Mouse (Mus musculus) left cerebral cortex, postnatal 4 days (tissue): ENCODE data around the gene Sdf2. TPM values are rescaled to one million over a fixed set of nuclear protein-coding genes. Genes with fewer than 3 reads are reported as not detected.
A peak's percentile ranks its signal among the peaks of the same experiment; 100 is the strongest.
"Not testable (repeated sequence)": the region's sequence is repeated elsewhere in the genome, so short reads cannot be mapped to it uniquely, and the experiment has no call there.

Source experiments
- DNase-seq: peaks from one replicate; pipeline ENCODE4 v3.0.0-alpha.2; 2022
- intact Hi-C: fragments of 180-260 bp; cut with DNase I; formaldehyde crosslinking; loops from one replicate; pipeline ENCODE4 v1.15.1; 2025
- total RNA-seq, 2 experiments: library from RNA; stranded (reverse); gene quantifications; 2 replicates each; pipeline ENCODE4 v1.2.3; 2021

Sdf2 gene
- total RNA-seq, 2 experiments from 2014 or later = 50.2 to 58.7 TPM

DNA sequence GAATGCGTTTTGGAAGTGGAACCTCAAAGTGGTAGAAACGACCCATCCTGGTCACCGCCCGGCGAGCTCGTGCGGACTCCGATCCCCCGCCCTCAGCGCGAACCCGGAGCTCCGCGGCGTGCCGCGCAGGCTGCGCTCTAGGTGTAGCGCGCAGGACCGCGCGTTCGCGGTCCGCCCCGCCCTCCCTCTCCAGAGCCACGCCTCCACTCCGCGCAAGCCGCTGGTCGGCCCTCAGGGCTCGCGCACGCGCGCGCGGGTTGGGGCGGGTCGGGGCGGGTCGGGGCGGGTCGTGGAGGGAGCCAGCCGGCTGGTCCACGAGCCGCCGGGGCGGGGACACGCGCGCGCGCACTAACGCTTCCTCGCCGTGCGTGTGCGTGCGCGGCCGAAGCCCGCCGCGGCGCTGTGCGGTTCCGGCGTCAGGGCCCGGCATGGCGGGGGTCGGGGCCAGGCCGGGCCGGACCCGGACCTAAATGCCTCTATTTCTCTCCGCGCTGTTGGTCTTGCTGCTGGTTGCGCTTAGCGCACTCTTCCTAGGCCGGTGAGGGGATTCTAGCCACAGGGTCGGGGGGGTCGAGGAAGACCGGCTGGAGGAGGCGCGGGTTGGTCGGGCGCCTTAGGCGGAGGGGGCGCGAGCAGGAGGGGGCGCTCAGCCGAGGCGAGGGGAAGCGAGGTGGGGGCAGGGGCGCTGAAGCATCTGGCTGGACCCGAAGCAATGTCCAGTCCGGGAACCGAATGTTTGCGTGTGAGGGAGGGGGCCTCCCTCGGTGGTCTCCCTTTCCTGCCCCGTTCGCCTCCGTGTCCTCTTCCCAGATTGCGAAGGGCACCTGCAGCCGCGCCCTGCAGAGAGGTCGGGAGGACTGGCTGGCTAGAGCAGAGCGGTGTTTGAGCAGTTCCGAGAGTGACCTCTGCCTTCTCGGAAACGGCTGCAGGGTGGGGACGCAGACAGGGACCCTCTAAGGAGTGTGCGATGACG is 16.1 kb downstream of the Sdf2 start, which contains the start of gene 2610507B11Rik:
Gene 2610507B11Rik (plus strand): TSS at position 373 of the 973 bp plus-strand sequence.
- peak; percentile 97 for DNase-seq
- intact Hi-C loops = no loop called here

DNA sequence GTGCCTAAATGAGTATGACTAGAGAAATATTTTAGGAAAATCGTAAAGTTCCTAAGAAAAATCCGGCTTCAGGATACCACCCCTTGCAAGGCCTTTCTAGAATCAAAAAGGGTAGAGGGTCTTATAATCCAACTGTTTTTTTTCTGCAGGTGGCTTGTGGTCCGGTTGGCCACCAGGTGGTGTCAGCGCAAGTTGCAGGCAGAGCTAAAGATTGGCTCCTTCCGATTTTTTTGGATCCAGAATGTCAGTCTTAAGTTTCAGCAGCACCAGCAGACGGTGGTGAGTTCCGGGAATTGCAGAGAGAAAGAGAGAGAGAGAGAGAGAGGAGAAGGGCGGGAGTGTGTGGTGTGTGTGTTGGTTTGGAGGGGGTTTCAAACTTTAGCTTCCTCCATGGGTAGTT is 17.0 kb downstream of the Sdf2 start:
- DNase-seq = peak; percentile 69
- intact Hi-C loops = no loop called here

DNA sequence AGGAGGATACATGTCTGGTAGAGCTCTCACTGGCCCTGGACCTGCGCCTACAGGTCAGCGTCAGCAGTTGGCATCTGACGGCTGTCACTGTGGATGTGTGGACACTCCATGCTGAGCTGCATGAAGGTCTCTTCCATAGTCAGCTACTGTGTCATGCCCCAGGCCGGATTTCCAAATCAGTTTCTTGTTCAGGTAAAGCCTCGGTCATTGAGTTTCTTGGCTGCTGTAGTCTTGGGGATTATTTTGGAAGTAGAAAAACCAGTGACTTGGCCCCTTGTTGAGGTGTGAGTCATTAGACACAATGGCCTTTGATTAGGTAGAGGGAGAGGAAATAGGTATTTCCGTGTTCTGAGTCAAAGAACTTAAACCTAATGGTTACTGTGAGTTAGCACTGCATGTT is 20.0 kb downstream of the Sdf2 start:
- DNase-seq = no peak
- intact Hi-C loops = loop anchor here (5.0 kb wide), 1 partner anchor 43 kb away; no protein-coding TSS in a partner anchor

DNA sequence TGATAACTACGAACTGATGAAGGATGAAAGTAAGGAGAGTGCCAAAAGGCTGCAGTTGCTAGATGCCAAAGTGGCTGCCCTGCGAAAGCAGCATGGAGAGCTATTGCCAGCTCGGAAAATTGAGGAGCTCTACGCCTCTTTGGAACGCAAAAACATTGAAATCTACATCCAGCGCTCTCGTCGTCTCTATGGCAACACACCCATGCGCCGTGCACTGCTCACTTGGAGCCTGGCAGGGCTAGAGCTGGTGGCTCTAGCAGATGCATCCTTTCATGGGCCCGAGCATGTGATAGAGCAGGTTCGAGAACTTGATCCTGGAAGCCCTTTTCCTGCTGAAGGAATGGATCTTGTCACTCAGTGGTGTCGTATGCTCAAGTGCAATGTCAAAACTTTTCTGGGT is 26.4 kb downstream of the Sdf2 start:
- intact Hi-C loops = no loop called here
- no peak for DNase-seq

DNA sequence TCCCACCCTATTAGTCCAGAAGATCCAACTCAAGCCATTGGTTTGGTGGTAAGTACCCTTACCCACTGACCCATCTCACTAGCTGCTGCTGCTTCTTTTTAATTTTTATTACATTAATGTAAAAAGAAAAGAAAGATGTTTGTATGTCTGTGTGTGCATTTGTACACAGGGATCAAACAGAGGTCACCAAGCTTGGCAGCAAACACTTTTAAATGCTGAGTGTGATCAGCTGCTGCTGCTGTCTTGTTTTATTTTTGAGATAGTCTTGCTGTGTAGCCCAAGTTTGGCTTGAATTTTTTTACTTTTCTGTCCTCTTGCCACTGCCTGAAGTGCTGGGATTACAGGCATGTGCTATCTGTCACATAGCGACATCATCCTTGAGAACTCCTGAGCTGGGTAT is 30.1 kb downstream of the Sdf2 start:
- intact Hi-C loops = no loop called here
- DNase-seq = no peak

DNA sequence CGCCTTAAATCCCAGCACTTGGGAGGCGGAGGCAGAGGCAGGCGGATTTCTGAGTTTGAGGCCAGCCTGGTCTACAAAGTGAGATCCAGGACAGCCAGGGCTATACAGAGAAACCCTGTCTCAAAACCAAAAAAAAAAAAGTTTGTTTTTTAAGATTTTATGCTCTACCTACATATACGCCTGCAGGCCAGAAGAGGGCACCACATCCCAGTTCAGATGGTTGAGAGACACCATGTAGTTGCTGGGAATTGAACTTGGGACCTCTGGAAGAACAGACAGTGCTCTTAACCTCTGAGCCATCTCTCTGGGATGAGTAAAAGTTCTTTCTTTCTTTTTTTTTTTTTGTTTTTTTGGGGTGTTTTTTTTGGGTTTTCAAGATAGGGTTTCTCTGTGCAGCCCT is 30.6 kb downstream of the Sdf2 start:
- DNase-seq, intact Hi-C loops: not testable (repeated sequence)

DNA sequence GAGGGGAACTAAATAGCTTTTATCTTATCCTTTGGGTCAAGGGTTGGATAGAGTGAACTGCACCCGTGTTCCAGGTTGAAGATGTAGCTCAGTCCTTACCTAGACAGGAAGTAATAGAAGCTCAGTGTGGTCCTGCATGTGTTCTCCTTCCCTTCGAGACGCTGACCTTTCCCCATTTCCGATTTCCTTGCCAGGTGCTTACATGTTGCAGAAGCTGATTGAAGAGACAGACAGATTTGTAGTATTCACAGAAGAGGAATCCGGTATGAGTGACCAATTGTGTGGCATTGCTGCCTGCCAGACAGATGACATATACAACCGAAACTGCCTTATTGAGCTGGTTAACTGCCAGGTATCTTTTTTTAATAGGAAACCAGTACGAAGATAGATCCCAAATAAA is 33.3 kb downstream of the Sdf2 start:
- intact Hi-C loops = no loop called here
- no peak for DNase-seq

DNA sequence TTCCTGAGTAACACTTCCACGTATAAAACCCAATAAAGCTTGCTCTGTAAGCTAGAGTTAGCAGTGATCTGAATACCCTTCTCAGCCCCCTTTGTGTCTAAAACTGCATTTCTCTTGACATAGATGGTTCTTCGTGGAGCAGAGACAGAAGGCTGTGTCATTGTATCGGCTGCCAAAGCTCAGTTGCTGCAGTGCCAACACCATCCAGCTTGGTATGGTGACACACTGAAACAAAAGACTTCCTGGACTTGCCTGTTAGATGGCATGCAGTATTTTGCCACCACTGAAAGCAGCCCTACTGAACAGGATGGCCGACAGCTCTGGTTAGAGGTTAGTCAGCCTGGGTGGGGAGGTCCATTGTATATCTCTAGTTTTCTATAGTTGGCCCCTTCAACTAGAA is 34.0 kb downstream of the Sdf2 start:
- no peak for DNase-seq
- intact Hi-C loops = no loop called here

DNA sequence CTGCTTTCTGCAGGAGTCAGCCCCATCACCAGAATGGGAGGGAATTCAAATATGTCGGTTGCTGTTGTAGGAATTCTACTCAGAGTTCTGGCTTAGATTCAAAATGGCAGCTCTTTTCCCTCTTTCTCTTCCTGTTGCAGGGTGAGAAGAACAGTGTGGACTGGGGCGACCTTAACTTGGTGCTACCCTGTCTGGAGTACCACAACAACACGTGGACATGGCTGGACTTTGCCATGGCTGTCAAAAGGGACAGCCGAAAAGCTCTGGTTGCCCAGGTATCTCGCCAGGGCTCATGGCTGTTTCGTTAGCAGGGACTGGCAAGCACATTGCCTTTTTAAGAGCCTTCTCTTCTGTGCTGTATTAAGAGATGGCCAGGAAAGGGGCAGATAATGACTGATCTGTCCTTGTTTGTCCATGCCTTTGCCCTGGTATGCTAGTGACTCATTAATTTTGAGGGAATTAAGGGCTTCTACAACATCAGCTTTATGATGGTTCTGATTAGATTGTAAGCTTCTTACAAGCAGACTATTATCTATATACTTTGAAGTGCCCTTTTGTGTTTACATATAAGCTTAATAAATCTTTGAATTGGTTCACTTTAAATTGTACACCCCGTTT is 43.7 kb downstream of the Sdf2 start:
- intact Hi-C loops = no loop called here
- DNase-seq = no peak

DNA sequence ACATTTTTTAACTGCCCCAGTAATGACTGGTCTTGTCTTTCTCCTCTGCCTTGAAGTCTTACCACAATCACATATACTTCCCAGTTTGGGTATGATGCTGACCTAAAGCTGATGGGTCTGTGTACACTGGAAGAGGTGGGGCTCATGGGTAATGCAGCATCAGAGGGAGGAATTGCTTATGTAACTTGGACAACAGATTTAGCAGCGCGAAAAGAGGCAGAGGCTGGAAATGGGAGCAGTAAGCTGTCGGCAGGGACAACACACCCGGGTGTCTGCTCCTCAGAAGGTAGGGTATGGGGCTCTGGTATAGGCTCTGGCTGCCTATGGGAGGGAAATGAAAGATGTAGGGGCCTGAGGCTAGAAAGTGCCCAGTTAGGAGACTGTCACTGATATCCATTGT is 45.1 kb downstream of the Sdf2 start, which contains the start of gene BC030499:
Gene BC030499 (plus strand): TSS at position 188 of the 400 bp plus-strand sequence.
- DNase-seq = no peak

DNA sequence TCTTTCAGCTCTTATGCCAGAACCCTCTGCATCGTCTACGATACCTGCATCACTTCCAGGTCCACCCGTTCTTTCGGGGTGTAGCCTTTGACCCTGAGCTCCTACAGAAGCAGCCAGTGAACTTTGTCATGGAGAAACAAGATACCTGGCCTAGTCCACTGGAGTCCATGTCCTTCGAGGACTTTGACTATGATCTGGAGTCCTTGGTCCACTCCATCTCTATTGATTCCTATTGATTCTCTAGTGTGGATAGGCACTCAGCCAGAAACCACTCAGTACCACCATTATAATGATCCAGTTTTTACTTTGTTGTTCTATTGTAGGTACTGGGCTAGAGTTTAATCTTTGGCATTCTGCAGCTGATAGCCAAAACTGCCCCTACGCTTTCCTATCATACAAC is 49.0 kb downstream of the Sdf2 start:
- no peak for DNase-seq
- intact Hi-C loops = no loop called here

More for the DNA sequence above, 45.1 kb downstream of the Sdf2 start, which contains the start of gene BC030499:
- intact Hi-C loops = no loop called here

DNA sequence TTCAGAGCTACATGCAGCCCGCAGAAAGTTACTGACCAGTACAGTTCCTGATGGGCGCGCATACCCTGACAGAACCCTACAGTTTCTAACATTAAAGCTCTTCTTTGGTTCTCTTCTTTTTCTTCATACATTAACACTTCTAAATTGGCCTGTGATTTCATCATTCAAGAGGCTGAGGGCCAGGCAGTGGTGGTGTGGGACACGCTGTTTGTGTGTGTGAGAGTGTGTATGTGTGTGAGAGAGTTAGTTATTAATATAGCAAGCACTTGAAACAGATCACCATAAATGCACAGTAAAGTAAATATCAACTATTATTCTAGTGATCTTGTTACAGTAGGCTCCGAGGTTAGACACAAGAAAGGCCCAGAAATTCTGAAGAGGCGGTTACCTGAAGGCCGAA is 55.4 kb downstream of the Sdf2 start:
- no peak for DNase-seq
- intact Hi-C loops = no loop called here

DNA sequence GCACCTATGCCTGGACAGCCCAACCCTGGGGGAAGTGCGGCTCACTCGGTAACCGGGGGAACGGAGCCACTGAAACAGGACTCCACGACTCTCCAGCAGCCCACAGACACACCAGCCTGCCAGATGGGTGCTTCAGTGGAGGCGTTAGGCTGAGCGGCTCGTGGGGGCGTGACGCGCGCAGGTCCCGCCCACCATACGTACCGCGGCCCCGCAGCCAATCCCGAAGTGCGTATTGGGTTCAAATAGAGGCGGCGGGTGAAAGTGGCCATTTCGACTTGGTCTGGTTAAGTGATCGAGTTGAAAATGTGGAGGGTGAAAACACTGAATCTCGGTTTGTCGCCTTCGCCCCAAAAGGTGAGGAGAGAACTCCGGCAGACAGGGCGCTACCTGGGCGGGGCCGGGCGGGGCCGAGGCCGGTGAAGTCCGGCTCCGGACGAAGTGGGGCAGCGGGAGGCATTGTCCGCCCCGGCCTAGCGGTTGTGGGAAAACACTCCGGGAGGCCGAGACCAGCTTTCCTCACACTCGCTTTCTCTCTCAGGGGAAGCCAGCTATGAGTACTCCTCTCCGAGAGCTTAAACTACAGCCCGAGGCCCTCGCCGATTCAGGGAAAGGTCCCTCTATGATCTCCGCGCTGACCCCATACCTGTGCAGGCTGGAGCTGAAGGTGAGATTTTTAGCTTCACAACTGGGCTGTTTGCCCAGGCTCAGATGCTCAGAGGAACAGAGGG is 56.0 kb downstream of the Sdf2 start, which contains the start of gene Spag5:
Gene Spag5 (plus strand): TSS at position 173 of the 728 bp plus-strand sequence.
- peak; percentile 91 for DNase-seq
- intact Hi-C loops = no loop called here

Other genes starting within 250 kb of the Sdf2 start
- 10 to 100 TPM; 29.1 to 33.5 TPM for gene Dhrs13, start 213.5 kb upstream of the Sdf2 start, total RNA-seq
- 100 to 1,000 TPM; 108 to 109 TPM for gene Flot2, start 207.8 kb upstream of the Sdf2 start, total RNA-seq
- gene Eral1, start 165.4 kb upstream of the Sdf2 start, total RNA-seq = 10 to 100 TPM; 20.0 to 21.0 TPM
- 10 to 100 TPM; 26.9 TPM for gene Fam222b, start 151.1 kb upstream of the Sdf2 start, total RNA-seq
- gene Traf4, start 80.2 kb upstream of the Sdf2 start, total RNA-seq = 10 to 100 TPM; 74.4 to 79.6 TPM
- gene Nek8, start 69.1 kb upstream of the Sdf2 start, total RNA-seq = 1 to 10 TPM; 6.0 to 6.5 TPM
- gene Tlcd1, start 69.0 kb upstream of the Sdf2 start, total RNA-seq = 10 to 100 TPM; 15.4 to 17.3 TPM
- 1,000 to 10,000 TPM; 1,093 to 1,122 TPM for gene Rpl23a, start 62.2 kb upstream of the Sdf2 start, total RNA-seq
- gene Rab34, start 57.3 kb upstream of the Sdf2 start, total RNA-seq = 10 to 100 TPM; 53.4 to 55.9 TPM
- gene Proca1, start 52.4 kb upstream of the Sdf2 start, total RNA-seq = 1 to 10 TPM; 3.3 to 4.2 TPM
- gene Supt6, start 241 bp downstream of the Sdf2 start, total RNA-seq = 10 to 100 TPM; 72.5 to 75.1 TPM
- 100 to 1,000 TPM; 111 to 113 TPM for gene 2610507B11Rik, start 16.0 kb downstream of the Sdf2 start, total RNA-seq
- gene BC030499, start 45.1 kb downstream of the Sdf2 start, total RNA-seq = 1 to 10 TPM in 1 of 2 experiments, under 1 TPM in 1; 0.72 to 1.1 TPM
- 1 to 10 TPM; 5.2 to 6.2 TPM for gene Spag5, start 55.8 kb downstream of the Sdf2 start, total RNA-seq
- 100 to 1,000 TPM; 109 to 113 TPM for gene Aldoc, start 77.2 kb downstream of the Sdf2 start, total RNA-seq
- 10 to 100 TPM; 52.9 to 59.9 TPM for gene Pigs, start 82.7 kb downstream of the Sdf2 start, total RNA-seq
- gene Unc119, start 97.7 kb downstream of the Sdf2 start, total RNA-seq = 10 to 100 TPM; 51.8 to 57.5 TPM
- not detected for gene Foxn1, start 140.8 kb downstream of the Sdf2 start, total RNA-seq
- gene Slc13a2, start 176.5 kb downstream of the Sdf2 start, total RNA-seq = not detected
- gene Slc46a1, start 220.0 kb downstream of the Sdf2 start, total RNA-seq = 10 to 100 TPM in 1 of 2 experiments, 1 to 10 TPM in 1; 7.6 to 11.8 TPM